Mouse (Mus musculus) frontal cortex, postnatal 14 days (tissue): Measurements from ENCODE around the gene Lhfpl3.

ENCODE experiments used
- DNase-seq, 2 experiments: peaks; one replicate each; pipeline ENCODE4 v3.0.0; 2022; ENCODE audit warnings: low spot score in 2 of 2

Lhfpl3 gene

GRCm38 (mm10) chr5:23284884-23285283 lies 539.0 kb downstream of the Lhfpl3 start:
- no peak for DNase-seq

- no peak for DNase-seq
Observed at GRCm38 (mm10) chr5:23289149-23289548, 543.3 kb downstream of the Lhfpl3 start.
